Mouse (Mus musculus) lung, postnatal 14 days (tissue): ENCODE measurements around the gene Mt4.
"Not testable (repeated sequence)": the region's sequence is repeated elsewhere in the genome, so short reads cannot be mapped to it uniquely, and the experiment has no call there.

Source experiments
- DNase-seq: peaks from one replicate; pipeline ENCODE4 v3.0.0; 2021

Gene Mt4

DNA sequence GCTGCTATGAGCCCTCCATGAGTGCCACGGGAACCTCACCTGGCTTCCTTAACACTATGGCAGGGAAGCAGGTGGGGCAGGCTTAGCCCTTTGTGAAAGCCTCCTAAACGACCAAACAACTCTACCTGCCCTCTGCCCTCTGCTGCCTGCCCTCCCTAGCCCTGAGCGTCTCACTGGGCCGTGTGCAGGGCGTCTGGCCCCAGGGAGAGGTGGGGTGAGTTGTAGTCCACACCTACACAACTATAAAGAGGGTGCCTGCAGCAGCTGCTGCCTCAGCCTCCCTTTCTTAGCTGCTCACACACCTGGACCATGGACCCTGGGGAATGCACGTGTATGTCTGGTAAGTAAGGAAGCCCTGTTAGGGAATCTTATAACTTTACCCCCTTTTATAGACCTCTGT is at the start of gene Mt4:
Mt4 (plus strand) TSS at position 265 of the 400 bp plus-strand sequence.
- no peak for DNase-seq

DNA sequence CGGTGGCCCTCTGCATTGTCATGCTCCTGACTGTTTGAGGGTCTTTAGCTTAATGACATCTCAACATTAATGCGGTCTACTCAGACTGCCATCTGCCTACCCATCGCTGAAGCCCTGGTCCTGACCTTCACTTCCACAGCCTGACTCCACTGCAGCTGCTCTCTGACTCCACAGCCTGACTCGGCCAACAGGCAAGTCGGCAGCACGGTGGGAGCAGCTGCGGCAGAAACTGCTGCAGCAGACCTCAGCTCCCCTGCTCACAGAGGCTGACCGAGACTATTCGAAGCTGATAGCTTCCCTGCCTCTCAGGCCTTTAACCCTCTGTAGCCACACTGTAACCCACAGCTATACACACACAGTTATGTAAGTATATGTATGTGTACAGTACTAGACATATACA is 49.0 kb upstream of the Mt4 start:
- DNase-seq: no peak

DNA sequence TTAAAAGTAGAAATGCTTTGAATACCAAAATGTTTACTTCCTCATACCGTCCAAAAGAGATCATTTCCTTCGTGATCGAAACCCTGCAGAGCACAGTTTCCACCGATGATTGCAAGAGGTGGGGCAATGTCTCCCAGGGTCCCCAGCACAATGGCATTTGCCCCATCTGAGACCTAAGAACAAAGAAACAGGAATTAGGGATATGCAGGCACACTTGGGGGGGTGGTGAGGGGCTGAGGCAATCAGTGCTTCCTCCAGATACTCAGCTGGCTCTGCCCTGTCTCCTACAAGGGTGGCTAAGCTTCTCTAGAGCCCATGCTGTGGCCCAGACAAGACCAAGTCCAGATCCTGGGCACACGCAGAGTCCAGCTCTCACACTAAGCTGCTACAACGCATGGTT is 47.3 kb upstream of the Mt4 start:
- DNase-seq: no peak

DNA sequence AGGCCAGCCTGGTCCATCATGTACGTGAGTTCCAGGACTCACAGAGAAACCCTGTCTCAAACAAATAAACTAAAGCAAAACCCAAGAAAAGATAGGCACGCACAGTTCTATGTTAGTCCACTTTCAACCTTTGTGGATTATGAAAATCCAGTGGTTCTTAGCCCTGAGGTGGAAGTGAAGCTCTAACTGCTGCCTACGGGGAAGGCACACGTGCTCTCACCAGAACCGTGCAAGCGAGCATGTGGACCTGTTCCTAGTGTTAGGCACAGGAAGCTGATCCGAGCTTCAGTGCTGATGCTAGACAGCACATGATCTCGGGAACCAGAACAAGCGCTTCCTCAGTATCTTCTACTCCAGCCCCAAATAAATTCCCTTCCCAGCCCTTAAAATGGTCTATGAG is 44.1 kb upstream of the Mt4 start:
- no peak for DNase-seq

DNA sequence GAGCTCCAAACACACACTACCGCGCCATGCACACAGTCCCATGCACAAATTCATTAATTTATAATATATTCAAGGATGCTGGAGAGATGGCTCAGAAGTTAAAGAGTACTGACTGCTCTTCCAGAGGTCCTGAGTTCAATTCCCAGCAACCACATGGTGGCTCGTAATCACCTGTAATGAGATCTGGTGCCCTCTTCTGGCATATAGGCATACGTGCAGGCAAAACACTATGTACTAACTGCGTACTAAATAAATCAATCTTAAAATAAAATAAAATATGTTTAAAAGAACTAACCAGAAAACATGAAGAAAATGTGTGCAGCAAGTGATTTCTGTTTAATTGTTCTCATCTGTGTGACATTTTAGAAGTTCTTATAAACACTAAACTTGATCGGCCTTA is 42.7 kb upstream of the Mt4 start:
- DNase-seq: no peak

DNA sequence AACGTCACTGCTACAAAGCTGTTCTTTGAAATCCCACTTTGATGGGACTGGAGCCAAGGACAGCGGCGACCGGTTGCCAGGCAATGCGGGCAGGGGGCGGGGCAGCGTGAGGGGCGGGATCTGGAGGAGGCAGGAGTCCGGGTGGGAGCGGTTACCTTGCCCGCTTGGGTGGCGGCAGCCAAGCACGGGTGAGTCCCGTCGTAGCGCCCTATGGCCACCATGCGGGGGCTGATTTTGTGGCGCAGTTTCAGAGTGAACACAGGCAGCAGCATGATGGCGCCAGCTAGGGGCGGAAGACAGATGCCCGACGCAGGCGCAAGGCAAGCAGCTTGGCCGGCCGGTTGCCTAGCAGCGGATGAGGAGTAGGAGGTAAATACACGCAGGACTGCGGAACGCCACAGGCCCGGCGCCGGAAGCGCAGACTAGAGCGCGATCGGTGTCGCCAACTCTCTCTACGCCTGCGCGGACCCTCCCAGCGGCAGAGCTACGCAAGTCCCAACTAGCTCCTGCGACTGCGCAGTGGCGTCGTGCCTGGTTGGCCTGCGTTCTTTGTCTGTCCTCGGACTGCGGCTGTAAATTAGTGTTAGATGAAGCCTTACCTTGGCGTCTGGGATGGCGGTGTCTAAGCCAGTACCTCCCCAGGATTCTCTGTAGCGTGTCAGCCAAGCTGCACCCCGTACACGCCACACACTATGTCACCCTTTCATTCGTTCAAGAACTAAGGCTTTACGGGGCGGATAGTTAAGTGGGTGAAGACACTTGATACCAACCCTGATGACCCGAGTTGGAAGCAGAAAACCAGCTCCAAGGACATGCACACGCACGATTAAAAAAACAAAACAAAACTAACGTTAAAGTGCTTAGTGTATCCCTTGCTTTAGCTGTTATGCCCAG is 38.7 kb upstream of the Mt4 start, which contains the start of gene Bbs2:
Bbs2 (minus strand) TSS at position 848 of the 894 bp plus-strand sequence.
- peak; percentile 99 for DNase-seq

DNA sequence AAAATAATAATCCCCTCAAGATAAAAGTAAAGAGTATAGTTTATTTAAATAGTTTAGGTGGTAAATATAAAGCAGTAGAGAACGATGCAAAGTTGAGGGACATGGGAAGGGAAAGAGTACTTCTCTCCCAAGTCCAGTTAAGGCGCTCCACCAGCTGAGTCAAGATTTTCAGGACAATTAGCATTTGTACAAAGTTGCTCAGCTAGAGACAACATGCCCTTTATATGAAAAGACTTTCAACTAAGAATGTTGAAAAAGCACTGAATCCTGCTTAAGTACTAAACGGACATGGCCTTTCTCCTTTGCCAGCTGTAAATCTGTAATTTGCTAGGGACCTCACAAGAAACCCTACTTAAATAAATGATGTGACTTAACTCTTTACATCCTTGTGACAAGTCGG is 38.0 kb upstream of the Mt4 start:
- DNase-seq: no peak

DNA sequence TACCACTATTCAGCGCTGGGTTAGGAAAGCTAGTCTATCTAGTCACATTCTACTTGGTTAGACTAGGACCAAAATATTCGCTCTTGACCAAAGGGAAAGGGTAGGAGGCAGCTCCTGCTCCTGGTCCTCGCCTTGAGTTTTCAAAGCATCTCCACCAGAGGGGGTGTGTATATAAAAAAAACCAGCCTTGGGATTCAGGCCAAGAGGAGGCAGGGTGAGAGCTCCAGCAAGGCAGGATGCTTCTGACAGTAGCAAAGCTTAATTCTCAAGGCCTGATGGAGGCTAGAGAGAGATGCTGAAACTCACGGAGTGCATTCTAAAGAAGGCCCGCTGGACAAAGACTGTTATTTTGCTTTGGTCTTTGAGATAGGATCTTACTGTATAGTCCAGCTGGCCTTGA is 32.9 kb upstream of the Mt4 start:
- peak; percentile 28 for DNase-seq

DNA sequence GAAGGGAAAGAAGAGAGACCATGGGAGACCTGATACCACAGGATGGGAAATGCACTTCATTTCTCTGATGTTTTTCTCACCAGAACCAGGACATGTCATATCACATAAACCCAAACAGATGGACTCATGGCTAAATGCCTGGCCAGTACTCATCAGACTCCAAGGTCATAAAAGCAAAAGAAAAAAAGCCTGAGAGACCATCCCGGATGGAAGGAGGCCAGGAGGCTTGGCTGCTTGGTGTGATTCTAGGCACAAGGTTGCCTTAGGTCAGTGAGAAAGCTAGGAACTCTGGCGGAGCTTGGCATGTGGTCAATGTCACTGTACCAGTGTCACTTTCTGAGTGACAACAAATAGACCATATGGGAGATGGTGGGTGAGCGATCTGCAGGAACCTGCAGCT is 29.1 kb upstream of the Mt4 start:
- peak; percentile 25 for DNase-seq

DNA sequence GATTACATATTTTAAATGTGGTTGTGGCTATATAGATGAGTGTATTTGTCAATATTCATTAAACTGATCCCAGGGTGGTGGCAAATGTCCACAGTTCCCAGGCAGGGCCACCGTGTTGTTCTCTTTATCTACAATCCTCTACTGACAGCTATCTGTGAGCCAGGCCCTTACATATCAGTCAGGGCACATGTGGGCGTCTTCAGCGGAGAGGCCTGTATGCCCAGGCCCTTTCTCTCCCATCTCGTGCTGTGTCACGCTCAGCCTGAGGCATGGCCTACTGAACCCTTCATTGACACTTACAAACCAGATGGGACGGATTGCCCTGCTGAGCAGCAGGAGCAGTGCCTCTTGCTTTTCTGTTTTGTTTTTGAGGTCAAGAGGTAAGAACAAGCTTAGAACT is 27.6 kb upstream of the Mt4 start:
- DNase-seq: no peak

DNA sequence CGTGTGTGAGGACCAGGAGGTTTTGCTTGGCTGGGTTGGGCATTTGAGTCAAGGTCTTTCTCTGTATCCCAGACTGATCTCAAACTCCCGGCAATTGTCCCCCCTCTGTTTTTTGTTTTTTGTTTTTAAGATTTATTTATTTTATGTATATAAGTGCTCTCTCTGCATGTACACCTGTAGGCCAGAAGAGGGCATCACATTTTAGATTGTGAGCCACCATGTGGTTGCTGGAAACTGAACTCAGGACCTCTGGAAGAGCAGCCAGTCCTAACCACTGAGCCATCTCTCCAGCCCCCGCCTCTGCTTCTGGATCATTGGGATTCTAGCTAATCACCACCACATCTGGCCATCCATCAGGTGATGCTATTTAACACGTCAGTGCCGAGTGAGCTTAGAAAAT is 27.2 kb upstream of the Mt4 start:
- no peak for DNase-seq

DNA sequence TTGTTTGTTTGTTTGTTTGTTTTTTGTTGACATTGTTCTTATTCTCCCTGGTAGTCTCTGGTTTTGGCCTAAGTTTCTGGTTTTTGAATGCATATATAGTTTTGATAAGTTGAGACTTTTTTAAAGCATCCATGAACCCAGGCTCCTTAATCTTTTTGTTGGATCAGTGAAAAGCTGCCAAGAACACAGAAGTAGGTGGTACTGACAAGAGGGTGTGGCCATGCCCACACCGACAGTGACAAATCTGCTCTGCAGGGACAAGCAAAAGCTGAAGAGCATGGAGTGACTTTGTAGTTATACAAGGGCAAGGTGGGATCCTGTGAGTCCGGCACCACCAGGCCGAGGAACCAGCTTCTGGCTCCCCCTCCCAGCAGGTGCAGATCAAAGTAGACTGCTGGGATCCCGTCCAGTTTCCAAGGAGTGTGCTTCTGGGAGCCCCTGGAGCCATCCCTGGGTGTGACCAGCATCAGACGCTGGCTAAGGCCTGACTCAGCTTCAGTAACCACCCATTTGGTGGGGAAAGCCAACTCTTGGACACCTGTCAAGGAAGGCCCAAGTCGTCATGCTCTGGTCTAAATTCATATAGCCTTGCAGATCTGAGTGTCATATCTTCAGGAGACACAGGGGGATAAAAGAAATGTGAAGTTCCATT is 26.3 kb upstream of the Mt4 start:
- DNase-seq: no peak

DNA sequence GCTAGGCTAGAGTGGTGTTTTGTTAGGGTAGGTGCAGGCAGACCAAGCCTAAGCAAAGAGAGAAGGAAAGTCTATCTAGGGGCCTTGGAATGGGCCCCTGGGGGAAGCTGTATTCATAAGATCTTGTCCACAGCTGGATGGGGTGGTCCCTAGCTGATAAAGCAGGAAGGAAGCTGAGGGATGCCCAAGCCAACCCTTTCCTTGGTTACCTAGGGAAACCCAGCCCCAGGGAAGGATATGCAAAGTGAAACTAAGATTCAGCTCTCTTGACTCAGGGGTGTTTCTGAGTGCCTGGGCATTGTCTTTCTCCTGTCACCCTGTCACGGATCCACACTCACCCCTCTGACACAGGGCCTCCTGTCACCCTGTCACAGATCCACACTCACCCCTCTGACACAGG is 23.6 kb upstream of the Mt4 start:
- DNase-seq: no peak

DNA sequence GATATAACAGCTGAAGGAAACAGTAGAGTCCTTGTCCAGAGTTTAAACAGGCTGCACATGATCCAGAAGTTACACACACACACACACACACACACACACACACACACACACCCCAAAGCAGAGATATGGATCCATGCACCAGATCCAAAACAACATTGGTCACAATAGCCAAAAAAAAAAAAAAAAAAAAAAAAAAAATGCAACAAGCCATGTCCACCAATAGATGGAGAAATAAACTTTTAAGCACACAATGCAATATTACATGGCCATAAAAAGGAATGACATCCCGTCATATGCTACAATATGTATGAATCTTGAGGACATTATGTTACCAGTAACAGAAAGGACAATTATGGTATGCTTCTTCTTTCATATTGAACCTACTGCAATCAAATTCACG is 23.0 kb upstream of the Mt4 start:
- DNase-seq: no peak

DNA sequence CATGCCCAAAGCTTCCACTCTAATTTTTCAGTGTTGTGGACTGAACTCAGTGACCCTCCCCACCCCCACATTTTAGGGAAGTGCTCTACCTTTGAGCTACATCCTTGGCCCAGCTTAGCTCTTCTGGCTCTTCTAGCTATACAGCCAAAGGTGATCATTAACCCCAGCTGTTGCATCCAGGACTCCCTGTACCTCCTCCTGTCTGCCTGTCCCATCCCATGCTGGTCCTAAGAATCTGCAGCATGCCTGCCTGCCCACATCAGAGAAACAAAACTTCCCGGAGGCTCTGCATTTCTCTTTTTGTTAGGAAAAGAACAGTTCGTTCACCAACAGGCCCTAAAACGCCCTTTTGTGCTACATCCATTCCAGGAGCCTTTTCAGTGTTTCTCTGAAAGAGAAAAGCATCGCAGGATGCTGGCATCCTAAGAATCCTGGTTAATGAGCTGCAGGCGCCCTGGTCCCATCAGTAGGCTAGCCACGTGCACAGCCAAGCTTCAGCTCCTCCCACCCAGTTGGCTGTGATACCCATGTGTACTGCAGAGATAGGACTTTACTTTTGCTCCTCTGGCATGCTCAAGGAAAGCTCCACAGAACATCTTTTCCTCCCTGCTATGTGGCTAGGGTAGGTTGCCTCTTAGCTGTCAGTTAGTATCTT is 18.1 kb upstream of the Mt4 start:
- no peak for DNase-seq

DNA sequence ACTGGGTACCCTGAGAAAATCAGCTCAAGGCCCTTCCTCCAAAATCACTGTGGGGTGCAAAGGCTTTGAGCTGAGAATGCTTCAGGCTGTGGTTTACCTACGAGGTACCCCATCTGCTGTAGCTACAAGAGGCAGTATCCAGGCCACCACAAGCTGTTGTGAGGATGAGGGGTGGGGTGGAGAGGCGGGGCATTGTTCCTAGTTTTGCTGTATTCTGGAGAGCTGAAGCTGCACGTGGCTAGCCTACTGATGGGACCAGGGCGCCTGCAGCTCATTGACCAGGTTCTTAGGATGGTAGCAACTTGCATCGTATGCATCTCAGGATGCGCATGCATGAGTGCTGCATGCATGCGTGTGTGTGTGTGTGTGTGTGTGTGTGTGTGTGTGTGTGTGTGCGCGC is 15.4 kb upstream of the Mt4 start:
- DNase-seq: no peak

DNA sequence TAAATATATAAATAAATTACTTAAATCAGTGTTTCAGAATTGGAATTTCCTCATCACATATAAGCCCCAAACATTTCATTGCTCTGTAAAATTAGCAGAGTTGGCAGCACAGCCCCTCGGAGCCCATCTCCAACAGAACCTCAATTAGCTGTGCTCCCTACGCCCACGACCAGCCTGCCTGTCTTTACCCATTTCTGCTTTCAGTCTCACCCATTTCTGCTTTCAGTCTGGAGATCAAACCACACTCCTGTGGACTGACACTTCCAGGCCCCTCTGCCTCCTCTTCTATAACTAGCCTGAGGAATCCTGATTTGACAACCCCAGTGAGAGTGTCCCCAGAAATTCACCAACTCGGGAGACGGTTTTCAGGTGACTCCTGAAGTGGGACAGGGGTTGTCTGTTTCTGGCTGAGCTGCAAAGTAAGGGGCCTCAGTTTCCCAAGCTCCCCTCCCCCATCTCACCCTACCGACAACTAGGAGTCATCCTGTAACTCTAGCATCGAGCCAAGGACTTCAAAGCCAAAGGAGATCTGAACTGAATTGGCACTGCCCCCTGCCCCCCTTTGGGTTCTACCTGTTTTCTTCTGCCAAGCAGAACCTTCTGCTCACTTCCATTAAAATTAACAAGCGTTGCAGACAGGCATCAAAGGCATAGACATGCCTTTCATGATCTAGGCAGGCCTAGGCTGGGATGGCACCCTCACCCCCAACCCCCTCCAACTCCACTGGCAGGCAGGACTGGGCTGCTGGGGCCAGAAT is 14.1 kb upstream of the Mt4 start:
- DNase-seq: no peak

DNA sequence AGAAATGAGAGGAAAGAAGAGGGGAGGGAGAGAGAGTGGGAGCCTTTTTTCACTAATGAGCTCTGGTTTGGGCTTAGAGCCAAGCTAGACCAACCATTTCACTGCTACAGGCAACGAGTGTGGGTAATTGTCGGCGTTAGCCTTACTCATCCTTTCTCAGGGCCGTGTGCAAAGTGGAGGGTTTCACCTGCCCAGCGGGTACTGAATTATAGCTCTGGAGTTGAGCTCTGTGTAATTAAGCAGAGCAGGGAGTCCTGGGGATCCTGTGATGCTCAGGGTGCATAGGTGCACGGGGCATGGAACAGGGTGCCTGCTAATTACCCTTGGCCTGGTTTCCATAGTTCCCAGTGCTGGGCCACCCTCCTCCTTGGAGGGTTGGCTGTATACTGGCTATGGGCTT is 9.3 kb upstream of the Mt4 start:
- no peak for DNase-seq

DNA sequence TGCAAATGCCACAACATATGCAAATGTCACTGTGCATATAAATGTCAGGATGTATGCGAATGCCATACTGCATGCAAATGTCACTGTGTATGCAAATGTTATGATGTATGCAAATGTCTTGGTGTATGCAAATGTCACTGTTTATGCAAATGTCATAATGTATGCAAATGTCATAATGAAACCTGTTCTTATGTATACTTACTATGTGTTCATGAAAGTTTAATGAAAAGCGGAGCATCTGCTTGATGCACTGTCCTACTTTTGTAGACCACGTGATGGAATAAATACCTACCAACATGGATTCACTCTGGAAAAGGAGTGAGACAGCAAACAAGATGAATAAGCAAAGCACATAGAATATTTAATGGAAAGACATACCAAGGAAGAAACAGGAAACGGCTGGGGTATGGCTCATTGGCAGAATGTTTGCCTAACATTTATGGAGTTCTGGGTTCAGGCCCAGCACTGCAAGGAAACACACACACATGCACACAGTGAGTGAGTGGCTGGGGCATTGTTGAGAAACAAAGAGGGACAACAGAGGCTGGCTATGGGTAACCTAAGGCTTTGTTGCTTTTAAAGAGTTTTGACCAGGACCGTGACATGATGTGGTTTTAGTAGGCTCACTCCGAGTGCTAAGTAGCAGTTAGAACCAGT is 7.7 kb upstream of the Mt4 start:
- no peak for DNase-seq

DNA sequence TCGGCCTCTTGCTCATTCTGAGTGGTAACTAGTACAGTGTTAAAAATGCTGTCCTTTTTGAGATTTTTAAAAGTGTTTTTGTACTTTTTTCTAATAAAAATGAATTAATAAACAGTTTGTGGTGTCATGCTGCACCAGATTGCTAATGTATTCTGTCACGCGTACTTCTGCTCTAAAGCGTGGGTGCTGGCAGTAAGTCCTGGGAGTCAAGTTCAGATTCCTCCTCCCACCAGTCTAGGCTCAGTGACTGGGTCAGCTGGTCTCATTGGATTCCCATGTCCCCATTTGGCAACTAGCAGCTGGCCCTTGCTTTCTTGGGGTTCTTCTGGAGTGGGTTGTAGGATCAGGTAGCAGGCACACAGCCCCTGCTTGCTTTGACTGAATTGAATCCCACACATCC is 6.9 kb upstream of the Mt4 start:
- no peak for DNase-seq

DNA sequence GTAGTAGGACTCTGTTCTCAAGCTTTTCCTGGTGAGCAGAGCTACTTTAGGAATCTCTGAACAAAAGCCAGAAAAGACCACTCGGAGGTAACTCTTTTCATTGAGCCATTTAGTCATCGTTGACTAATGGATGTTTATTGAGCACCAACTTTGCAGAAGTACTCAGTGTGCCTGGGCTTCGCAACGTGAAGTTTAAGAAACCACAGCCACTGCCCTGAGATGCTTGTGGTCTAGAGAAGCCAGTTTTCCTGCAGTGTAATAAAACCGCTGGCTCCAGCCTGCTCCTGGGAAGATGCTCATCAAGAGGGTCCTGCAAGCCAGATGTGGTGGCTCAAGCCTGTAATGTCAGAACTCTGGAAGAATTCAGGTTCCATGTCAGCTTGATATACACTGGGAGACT is 4.9 kb upstream of the Mt4 start:
- DNase-seq: no peak

DNA sequence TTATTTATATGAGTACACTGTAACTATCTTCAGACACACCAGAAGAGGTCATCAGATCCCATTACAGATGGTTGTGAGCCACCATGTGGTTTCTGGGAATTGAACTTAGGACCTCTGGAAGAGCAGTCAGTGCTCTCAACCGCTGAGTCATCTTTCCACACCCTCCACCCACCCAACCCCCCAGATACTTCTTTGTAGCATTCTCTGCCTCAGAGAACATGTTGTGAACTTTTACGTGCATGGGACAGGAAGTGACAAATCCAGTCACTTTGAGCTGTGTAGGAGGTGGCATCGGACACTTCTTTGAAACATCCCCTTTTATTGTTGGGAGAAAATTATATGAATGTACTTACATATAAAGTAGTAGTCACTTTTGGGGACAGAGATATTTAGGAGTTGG is 2.4 kb upstream of the Mt4 start:
- not testable (repeated sequence) for DNase-seq

DNA sequence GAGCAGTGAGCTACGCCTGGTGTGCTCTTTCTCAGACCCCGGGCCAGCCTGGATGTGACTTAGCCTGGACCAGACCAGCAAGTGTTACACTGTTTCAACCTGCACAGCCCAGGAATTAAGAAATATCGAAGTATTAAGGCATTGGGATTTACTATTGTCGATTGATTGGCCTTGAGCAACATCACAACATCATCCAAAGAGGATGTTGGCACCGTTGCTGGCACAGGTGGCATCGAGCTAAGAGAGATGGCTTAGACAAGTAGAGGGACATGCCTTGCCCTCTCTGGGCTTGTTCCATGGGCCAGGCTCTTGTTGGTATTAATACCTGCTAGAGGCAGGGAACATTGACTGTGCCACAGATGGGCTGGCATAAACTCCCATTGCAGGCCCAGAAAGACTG is 1.4 kb upstream of the Mt4 start:
- DNase-seq: no peak
